13 mouse cellular contexts compared by ENCODE assay signal in the genomic region with DNA sequence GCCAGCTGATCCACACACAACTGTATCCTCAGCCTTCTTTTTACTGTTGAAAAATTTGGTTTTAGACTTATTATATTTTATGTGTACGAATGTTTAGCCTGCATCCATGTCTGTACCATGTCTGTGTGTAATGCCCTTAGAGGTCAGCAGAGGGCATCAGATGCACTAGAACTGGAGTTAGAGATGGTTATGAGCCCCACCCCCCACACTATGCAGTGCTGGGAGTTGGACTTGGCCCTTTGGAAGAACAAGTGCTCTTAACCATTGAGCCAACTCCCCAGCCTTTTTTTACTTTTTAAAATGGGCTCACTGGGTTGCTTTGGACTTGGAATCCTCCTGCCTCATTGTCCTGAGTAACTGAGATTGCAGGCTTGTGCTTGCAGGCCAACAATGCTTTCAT. TPM values are rescaled to one million over a fixed set of nuclear protein-coding genes. Genes with fewer than 3 reads are reported as not detected.
DNase-seq lines count a peak whose midpoint lies in the region; TF ChIP-seq lines count a peak whose summit lies in the region.
"Had no signal": no experiment of that assay in that cellular context is flagged by ENCODE, and none has a peak within 500 bp of the region (broad histone marks: within the 10 kb centered on the region; RNA-seq: fewer than 3 reads in every experiment).

No protein-coding gene starts in this region.

- TF ChIP-seq CTCF in left cerebral cortex, adult 2 months (IDR thresholded peaks at IDR 0.05) = peak; percentile 19; the same call in 1 of the 2 replicates

- peak; percentile 32 for DNase-seq in embryo, embryonic 10 days (ENCODE audit: low spot score)
- no peak for DNase-seq in embryo, embryonic 9.5 days (ENCODE audit: extremely low spot score)
- DNase-seq in left cerebral cortex, adult 2 months (ENCODE audit: extremely low spot score in 1 of 2, low spot score in 2 of 2) = no peak
- DNase-seq in left cerebral cortex, adult 18-20 months (ENCODE audit: low spot score in 2 of 2) = no peak
- peak; percentile 4 for DNase-seq in T-cell, adult 2 months (ENCODE audit: low spot score)
- peak; percentile 18 for DNase-seq in splenic B cell, adult 2 months (ENCODE audit: low read depth, low spot score)
- no peak for DNase-seq in ovary, postnatal 10 days (ENCODE audit: low spot score)
- DNase-seq in heart, postnatal 10 days = no peak
- DNase-seq: lung, postnatal 10 days had no signal

- H3K27me3 ChIP-seq in splenic B cell, adult 2 months (ENCODE audit: control insufficient read depth, insufficient read depth, low read length, poor library complexity, severe bottlenecking) = no peaks in the 10 kb centered on the region
- H3K27me3 ChIP-seq: embryonic facial prominence, embryonic 12.5 days; hindbrain, embryonic 15.5 days; neural tube, embryonic 13.5 days had no signal

- H3K36me3 ChIP-seq in splenic B cell, adult 2 months (ENCODE audit: control insufficient read depth, insufficient read depth, low read length, poor library complexity, severe bottlenecking) = peaks cover 2% of the 10 kb centered on the region; the same call in 1 of the 2 replicates

- no peak overlapping the region for H3K27ac ChIP-seq in left cerebral cortex, adult 2 months
- H3K27ac ChIP-seq: embryonic facial prominence, embryonic 12.5 days; hindbrain, embryonic 15.5 days; neural tube, embryonic 13.5 days had no signal

- H3K4me3 ChIP-seq in left cerebral cortex, adult 2 months = no peak overlapping the region
- H3K4me3 ChIP-seq: embryonic facial prominence, embryonic 12.5 days; hindbrain, embryonic 15.5 days; neural tube, embryonic 13.5 days had no signal

- intact Hi-C loops in left cerebral cortex, adult 2 months (cut with DNase I) = no loop called here
- intact Hi-C loops in heart, postnatal 10 days (cut with DNase I) = no loop called here

RNA-seq across cellular contexts. Expression of gene Selenoi, which starts 15.3 kb away (rescaled TPM):
- 10 to 100 TPM; 47.7 to 49.2 TPM for total RNA-seq in left cerebral cortex, adult 2 months (2021)
- total RNA-seq in left cerebral cortex, adult 18-20 months (2021) = 10 to 100 TPM; 48.4 to 49.5 TPM
- total RNA-seq in heart, postnatal 10 days (2021) = 10 to 100 TPM; 17.4 to 19.8 TPM

RNA-seq across cellular contexts. Expression of gene Drc1, which starts 33.5 kb away (rescaled TPM):
- total RNA-seq in left cerebral cortex, adult 2 months (2021) = 10 to 100 TPM; 15.2 to 19.2 TPM
- 10 to 100 TPM; 11.6 to 13.6 TPM for total RNA-seq in left cerebral cortex, adult 18-20 months (2021)
- under 1 TPM; 0.10 to 0.53 TPM for total RNA-seq in heart, postnatal 10 days (2021)

RNA-seq across cellular contexts. Expression of gene Adgrf3, which starts 42.1 kb away (rescaled TPM):
- total RNA-seq in left cerebral cortex, adult 2 months (2021) = not detected
- total RNA-seq in left cerebral cortex, adult 18-20 months (2021) = under 1 TPM in 1 of 2 experiments, not detected in 1; 0.37 TPM
- total RNA-seq in heart, postnatal 10 days (2021) = under 1 TPM; 0.42 to 0.45 TPM
- total RNA-seq: left cerebral cortex, postnatal 10 days had no signal

Comparison
In these comparisons a context has a peak if more than half of its experiments do, and no peak if none do; other contexts are left out.
1. DNase-seq: peak in embryo, embryonic 10 days (single experiment), T-cell, adult 2 months (single experiment) and splenic B cell, adult 2 months (single experiment); none in embryo, embryonic 9.5 days (single experiment), left cerebral cortex, adult 2 months (0 of 2), left cerebral cortex, adult 18-20 months (0 of 2), ovary, postnatal 10 days (single experiment) and heart, postnatal 10 days (0 of 2).
2. RNA of gene Drc1, which starts 33.5 kb away (total RNA-seq): 15.2 to 19.2 TPM in left cerebral cortex, adult 2 months and 11.6 to 13.6 TPM in left cerebral cortex, adult 18-20 months; 0.10 to 0.53 TPM in heart, postnatal 10 days; every median in the first group is over 4 times any median in the second.